Mouse (Mus musculus): ENCODE measurements around the gene Uvssa. TPM values are rescaled to one million over a fixed set of nuclear protein-coding genes. Genes with fewer than 3 reads are reported as not detected.

Gene Uvssa
- total and polyA plus RNA-seq, 2 experiments: 3.4 to 4.2 TPM

GRCm38 (mm10) chr5:33400819-33401218 is 22.5 kb downstream of the Uvssa start:
- no peak overlapping the region for H3K4me3 ChIP-seq (ENCODE audit: insufficient read depth, low read depth, low read length)
- TF ChIP-seq CTCF (IDR thresholded peaks at IDR 0.05; ENCODE audit: low read depth, low read length): no peak
- TF ChIP-seq POLR2A (IDR thresholded peaks at IDR 0.05; ENCODE audit: extremely low read depth, insufficient read depth, low read length): no peak
- WGBS: 81% methylated on average over 12 of the region's 12 CpGs
- no peak overlapping the region for H3K9ac ChIP-seq (ENCODE audit: low read depth, low read length)
- H3K27ac ChIP-seq (replicated peaks; ENCODE audit: insufficient read depth, low read depth, low read length): no peak overlapping the region
- no peak for DNase-seq (ENCODE audit: extremely low read depth, low read depth, low spot score)
- peaks cover 2% of the 10 kb centered on the region for H3K4me1 ChIP-seq (ENCODE audit: control insufficient read depth, insufficient read depth, low read length)
- no peaks in the 10 kb centered on the region for H3K79me2 ChIP-seq (ENCODE audit: control insufficient read depth, insufficient read depth, low read length)
- H3K36me3 ChIP-seq (ENCODE audit: control insufficient read depth, insufficient read depth, low read length): peaks cover 2% of the 10 kb centered on the region; the same call in 1 of the 2 replicates
- H3K27me3 ChIP-seq (ENCODE audit: control insufficient read depth, insufficient read depth, low read length): no peaks in the 10 kb centered on the region

- no peak for TF ChIP-seq POLR2A (IDR thresholded peaks at IDR 0.05; ENCODE audit: extremely low read depth, insufficient read depth, low read length)
- TF ChIP-seq CTCF (IDR thresholded peaks at IDR 0.05; ENCODE audit: low read depth, low read length): no peak
- Histone ChIP-seq H3K9ac (ENCODE audit: low read depth, low read length) (no peak overlapping the region), H3K79me2 (ENCODE audit: control insufficient read depth, insufficient read depth, low read length) (no peaks in the 10 kb centered on the region), H3K27me3 (ENCODE audit: control insufficient read depth, insufficient read depth, low read length) (no peaks in the 10 kb centered on the region), H3K36me3 (ENCODE audit: control insufficient read depth, insufficient read depth, low read length) (peaks cover 3% of the 10 kb centered on the region; the same call in 1 of the 2 replicates), H3K4me1 (ENCODE audit: control insufficient read depth, insufficient read depth, low read length) (no peaks in the 10 kb centered on the region), H3K27ac (replicated peaks; ENCODE audit: insufficient read depth, low read depth, low read length) (no peak overlapping the region), H3K4me3 (ENCODE audit: insufficient read depth, low read depth, low read length) (no peak overlapping the region)
- DNase-seq (ENCODE audit: extremely low read depth, low read depth, low spot score): no peak
- 57% methylated on average over 3 of the region's 3 CpGs for WGBS
These were observed 42.0 kb downstream of the Uvssa start for GRCm38 (mm10) chr5:33420313-33420712.

- H3K36me3 ChIP-seq (ENCODE audit: control insufficient read depth, insufficient read depth, low read length): no peaks in the 10 kb centered on the region
- no peaks in the 10 kb centered on the region for H3K4me1 ChIP-seq (ENCODE audit: control insufficient read depth, insufficient read depth, low read length)
- no peak overlapping the region for H3K9ac ChIP-seq (ENCODE audit: low read depth, low read length)
- H3K27ac ChIP-seq (replicated peaks; ENCODE audit: insufficient read depth, low read depth, low read length): no peak overlapping the region
- H3K27me3 ChIP-seq (ENCODE audit: control insufficient read depth, insufficient read depth, low read length): peaks cover 21% of the 10 kb centered on the region
- no peaks in the 10 kb centered on the region for H3K79me2 ChIP-seq (ENCODE audit: control insufficient read depth, insufficient read depth, low read length)
- DNase-seq (ENCODE audit: extremely low read depth, low read depth, low spot score): no peak
- no peak overlapping the region for H3K4me3 ChIP-seq (ENCODE audit: insufficient read depth, low read depth, low read length)
- no peak for TF ChIP-seq POLR2A (IDR thresholded peaks at IDR 0.05; ENCODE audit: extremely low read depth, insufficient read depth, low read length)
- no peak for TF ChIP-seq CTCF (IDR thresholded peaks at IDR 0.05; ENCODE audit: low read depth, low read length)
These were observed 49.1 kb downstream of the Uvssa start for GRCm38 (mm10) chr5:33427461-33427860.

- WGBS: 7% methylated on average over 16 of the region's 16 CpGs
- H3K36me3 ChIP-seq (ENCODE audit: control insufficient read depth, insufficient read depth, low read length): no peaks in the 10 kb centered on the region
- H3K27ac ChIP-seq (replicated peaks; ENCODE audit: insufficient read depth, low read depth, low read length): no peak overlapping the region
- H3K4me1 ChIP-seq (ENCODE audit: control insufficient read depth, insufficient read depth, low read length): no peaks in the 10 kb centered on the region
- no peak for DNase-seq (ENCODE audit: extremely low read depth, low read depth, low spot score)
- H3K4me3 ChIP-seq (ENCODE audit: insufficient read depth, low read depth, low read length): no peak overlapping the region
- H3K9ac ChIP-seq (ENCODE audit: low read depth, low read length): no peak overlapping the region
- no peaks in the 10 kb centered on the region for H3K79me2 ChIP-seq (ENCODE audit: control insufficient read depth, insufficient read depth, low read length)
- TF ChIP-seq POLR2A (IDR thresholded peaks at IDR 0.05; ENCODE audit: extremely low read depth, insufficient read depth, low read length) (no peak), CTCF (IDR thresholded peaks at IDR 0.05; ENCODE audit: low read depth, low read length) (no peak)
- peaks cover 40% of the 10 kb centered on the region for H3K27me3 ChIP-seq (ENCODE audit: control insufficient read depth, insufficient read depth, low read length)
These were observed 51.8 kb downstream of the Uvssa start for GRCm38 (mm10) chr5:33430106-33430505.

- Histone ChIP-seq H3K36me3 (ENCODE audit: control insufficient read depth, insufficient read depth, low read length) (no peaks in the 10 kb centered on the region), H3K79me2 (ENCODE audit: control insufficient read depth, insufficient read depth, low read length) (no peaks in the 10 kb centered on the region), H3K4me3 (ENCODE audit: insufficient read depth, low read depth, low read length) (peak overlapping the region; percentile 23; the same call in 1 of the 2 replicates), H3K27ac (replicated peaks; ENCODE audit: insufficient read depth, low read depth, low read length) (no peak overlapping the region), H3K4me1 (ENCODE audit: control insufficient read depth, insufficient read depth, low read length) (no peaks in the 10 kb centered on the region), H3K27me3 (ENCODE audit: control insufficient read depth, insufficient read depth, low read length) (peaks cover 44% of the 10 kb centered on the region), H3K9ac (ENCODE audit: low read depth, low read length) (no peak overlapping the region)
- TF ChIP-seq POLR2A (IDR thresholded peaks at IDR 0.05; ENCODE audit: extremely low read depth, insufficient read depth, low read length) (no peak), CTCF (IDR thresholded peaks at IDR 0.05; ENCODE audit: low read depth, low read length) (no peak)
- DNase-seq (ENCODE audit: extremely low read depth, low read depth, low spot score): no peak
- WGBS: 4% methylated on average over 64 of the region's 64 CpGs
These were observed 52.3 kb downstream of the Uvssa start for GRCm38 (mm10) chr5:33430511-33431172.

Measured in liver, adult 2 months (tissue).